Mouse (Mus musculus) gastrocnemius, postnatal 25 days (tissue): ENCODE results near the gene H2-Aa. TPM values are rescaled to one million over a fixed set of nuclear protein-coding genes. Genes with fewer than 3 reads are reported as not detected.
A peak's percentile ranks its signal among the peaks of the same experiment; 100 is the strongest.
"Not testable (repeated sequence)": the region's sequence is repeated elsewhere in the genome, so short reads cannot be mapped to it uniquely, and the experiment has no call there.

Experiments
- DNase-seq: peaks from one replicate; pipeline ENCODE4 v3.0.0; 2022
- long read RNA-seq, 2 experiments: library from polyadenylated mRNA; stranded (forward); transcript quantifications; one replicate each; pipeline ENCODE4 v2.0.0; 2021
- total RNA-seq, 2 experiments: library from RNA; stranded (reverse); gene quantifications; 1 replicate in 1 of 2; 2 replicates in 1 of 2; pipeline ENCODE4 v1.2.3; 2021

Gene H2-Aa
- 1 to 10 TPM; 4.4 to 4.5 TPM for total RNA-seq
- long read RNA-seq, experiment 1, partial matches to known transcripts = 1 of 3 reads
- long read RNA-seq, experiment 1, other reads (novel, unspliced or antisense) = 0 of 3 reads
- long read RNA-seq, experiment 2, transcript H2-Aa-201 (5 exons, 1,128 nt) = major isoform, 5 of 6 reads
- long read RNA-seq, experiment 2, partial matches to known transcripts = 1 of 6 reads
- long read RNA-seq, experiment 2, other reads (novel, unspliced or antisense) = 0 of 6 reads

DNA sequence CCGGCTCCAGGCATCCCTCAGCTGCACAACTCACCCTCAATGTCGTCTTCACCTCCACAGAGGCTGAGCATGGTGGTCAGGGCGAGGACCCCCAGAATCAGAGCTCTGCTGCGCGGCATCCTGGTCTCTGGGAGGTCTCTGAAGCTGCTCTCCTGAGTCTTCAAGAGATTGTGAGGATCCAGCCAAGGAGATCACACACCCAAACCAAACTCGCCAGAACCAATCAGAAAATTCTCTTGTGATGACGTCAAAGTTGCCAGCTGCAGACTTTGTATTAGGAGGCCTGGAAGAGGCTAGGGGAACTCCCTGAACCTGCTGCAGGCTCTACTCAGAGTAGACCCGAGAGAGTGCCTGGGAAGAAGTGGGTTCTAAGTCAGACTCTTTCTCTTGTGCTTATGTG lies at the start of gene H2-Aa:
H2-Aa (minus strand) TSS at position 176 of the 400 bp plus-strand sequence.
- DNase-seq = peak; percentile 74

GRCm38 (mm10) chr17:34331200-34331599 lies 43.6 kb upstream of the H2-Aa start:
- no peak for DNase-seq

DNA sequence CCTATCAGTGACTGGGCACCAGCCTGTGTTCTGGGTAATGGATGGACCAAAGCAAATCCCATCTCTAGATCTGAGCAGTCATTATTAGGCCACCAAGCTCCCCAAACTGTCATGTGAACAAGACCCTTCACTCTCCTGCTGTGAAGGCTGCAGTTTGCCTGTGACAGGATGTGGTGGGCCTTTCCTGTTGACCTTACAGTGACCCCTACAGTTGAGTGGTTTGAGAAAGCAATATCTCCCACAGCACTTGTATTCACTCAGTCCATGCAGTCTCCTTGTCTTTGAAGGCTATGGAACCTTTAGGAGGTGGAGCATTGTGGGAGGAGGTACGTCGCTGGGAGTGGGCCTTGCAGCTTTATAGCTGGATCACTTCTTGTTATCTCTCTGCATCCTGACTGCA lies 42.2 kb upstream of the H2-Aa start:
- DNase-seq = no peak

DNA sequence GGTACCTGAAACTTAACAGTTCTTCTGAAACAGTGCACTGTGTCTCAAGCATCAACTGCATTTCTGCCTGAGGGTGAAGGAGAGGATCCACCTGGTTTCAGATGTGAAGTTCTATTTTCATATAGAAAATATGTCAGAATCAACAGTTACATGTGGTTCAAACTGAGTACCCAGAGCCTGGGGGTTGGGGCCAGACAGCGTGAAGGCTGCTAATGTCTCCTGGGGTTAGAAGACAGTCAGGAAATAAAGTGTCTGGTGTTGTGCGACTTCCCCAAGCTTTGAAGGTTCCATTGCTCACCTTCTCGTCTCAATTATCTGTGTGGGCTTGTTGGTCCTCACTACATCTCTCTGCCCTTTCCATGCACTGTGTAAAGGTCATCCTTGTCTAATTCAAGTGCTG lies 38.8 kb upstream of the H2-Aa start:
- no peak for DNase-seq

- no peak for DNase-seq
Measured at GRCm38 (mm10) chr17:34325436-34325835, 37.8 kb upstream of the H2-Aa start, which contains the start of gene H2-Eb2. Gene H2-Eb2 (plus strand): TSS chr17:34325665.

DNA sequence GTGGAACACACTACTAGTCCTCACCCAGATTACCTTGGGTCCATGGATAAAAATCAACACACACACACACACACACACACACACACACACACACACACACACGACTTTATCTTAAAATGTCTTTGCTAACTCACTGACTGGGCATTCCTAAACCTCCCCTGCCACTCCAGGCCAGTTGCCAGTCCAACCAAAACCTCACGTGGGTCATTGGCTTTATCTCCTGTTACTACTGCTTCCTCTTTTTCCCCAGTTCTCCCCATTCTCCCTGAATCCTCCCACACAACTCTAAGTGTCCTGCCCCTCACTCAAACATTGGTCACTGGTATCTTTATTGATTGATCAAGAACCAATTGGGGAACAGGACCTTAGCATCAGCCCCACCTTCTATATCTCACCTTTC lies 29.7 kb upstream of the H2-Aa start:
- no peak for DNase-seq

GRCm38 (mm10) chr17:34316697-34317096 lies 29.1 kb upstream of the H2-Aa start:
- DNase-seq = no peak

DNA sequence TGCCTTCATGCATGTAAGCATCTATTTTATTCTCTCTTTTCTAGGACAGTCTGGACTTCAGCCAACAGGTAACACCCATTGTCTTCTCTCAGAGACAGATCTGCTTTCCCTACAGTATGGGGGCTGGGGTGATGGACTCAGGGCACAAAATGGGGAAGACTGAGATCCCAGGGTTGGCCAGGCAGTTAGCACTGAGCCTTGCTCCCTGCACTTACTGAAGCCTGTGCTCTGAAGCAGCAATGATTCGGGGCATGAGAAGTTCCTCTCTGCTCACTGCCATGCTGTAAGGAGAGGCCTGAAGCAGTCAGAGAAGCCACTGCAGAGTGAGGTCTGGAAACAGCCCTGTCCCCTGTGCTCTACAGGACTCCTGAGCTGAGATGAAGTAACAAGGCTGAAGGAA lies 27.9 kb upstream of the H2-Aa start:
- no peak for DNase-seq

DNA sequence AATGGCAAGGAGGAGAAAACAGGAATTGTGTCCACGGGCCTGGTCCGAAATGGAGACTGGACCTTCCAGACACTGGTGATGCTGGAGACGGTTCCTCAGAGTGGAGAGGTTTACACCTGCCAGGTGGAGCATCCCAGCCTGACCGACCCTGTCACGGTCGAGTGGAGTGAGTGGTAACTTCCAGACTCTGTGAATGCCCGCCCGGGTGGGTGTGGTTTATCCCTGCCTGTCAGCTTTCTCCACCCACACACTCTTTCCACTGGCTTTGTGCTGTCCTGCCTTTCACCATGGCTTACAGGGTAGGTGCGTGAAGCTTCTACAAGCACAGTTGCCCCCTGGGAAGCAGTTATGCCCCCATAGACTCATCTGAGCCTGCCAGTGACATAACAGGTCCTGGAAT lies 26.7 kb upstream of the H2-Aa start:
- no peak for DNase-seq

- peak; percentile 49 for DNase-seq
Measured at GRCm38 (mm10) chr17:34313393-34313792, 25.8 kb upstream of the H2-Aa start.

- DNase-seq = no peak
Measured at GRCm38 (mm10) chr17:34312185-34312584, 24.6 kb upstream of the H2-Aa start.

DNA sequence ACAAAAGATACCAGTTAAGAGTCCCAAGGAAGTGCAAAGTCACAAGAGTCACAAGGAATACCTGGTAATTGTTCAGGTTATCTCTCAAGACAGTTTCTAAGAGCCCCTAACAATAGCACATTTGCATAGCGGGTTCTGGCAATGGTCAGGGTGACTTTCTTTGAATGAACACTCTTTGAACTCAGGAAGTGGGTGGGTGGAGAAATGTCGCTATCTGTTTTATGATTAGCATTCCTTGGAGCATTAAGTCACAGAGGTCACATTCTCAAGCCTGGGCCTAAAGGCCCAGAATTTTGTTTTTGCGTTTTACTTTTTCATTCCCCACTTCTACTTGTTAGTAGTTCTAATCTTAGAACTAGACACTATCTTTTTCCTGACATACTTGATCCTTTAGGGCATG lies 22.9 kb upstream of the H2-Aa start:
- DNase-seq = not testable (repeated sequence)

- peak; percentile 67 for DNase-seq
Measured at GRCm38 (mm10) chr17:34309683-34310385, 22.2 kb upstream of the H2-Aa start.

DNA sequence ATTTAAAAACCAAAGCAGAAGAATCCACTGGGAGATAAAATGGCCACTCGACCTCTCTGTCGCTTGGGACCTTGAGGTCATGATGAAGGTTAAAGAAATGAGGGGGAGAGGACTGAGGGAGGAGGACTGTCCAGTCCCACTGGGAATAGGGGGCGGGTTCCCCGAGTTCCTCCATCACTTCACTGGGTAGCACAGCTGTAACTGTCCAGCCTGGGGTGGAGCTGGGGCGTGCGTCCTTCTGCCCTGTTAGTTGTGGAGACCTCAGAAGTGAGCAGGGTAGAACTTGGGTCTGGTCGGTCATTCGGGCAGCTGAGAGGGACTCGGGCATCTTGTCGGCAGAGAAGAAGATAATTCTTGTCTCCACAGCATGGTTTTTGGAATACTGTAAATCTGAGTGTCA lies 21.6 kb upstream of the H2-Aa start:
- DNase-seq = no peak

GRCm38 (mm10) chr17:34308161-34308560 lies 20.5 kb upstream of the H2-Aa start:
- DNase-seq = no peak

GRCm38 (mm10) chr17:34307216-34307615 lies 19.6 kb upstream of the H2-Aa start:
- DNase-seq = no peak

GRCm38 (mm10) chr17:34306407-34306806 lies 18.8 kb upstream of the H2-Aa start:
- no peak for DNase-seq

- peak; percentile 71 for DNase-seq
Measured at GRCm38 (mm10) chr17:34305380-34306030, 17.9 kb upstream of the H2-Aa start, which contains the start of gene H2-Eb1. Gene H2-Eb1 (plus strand): TSS chr17:34305867.

DNA sequence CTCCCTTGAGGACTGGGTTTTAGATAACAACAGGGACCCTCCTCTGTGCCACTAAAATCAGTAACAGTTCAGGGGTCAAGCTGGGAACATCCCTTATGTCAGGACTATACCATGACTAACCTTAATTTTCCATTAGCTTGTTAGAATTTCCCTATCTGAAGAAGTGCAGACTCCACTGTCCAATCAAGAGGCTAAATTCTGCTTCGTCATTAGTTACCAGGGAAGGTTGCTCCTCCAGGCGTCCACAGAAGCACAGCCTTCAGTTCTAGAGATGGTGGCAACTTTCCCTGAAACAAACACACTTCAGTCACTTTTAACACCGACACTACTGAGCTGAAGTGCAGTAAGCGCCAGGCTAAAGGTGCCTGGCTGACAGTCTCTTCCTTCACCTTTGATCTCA lies 17.1 kb upstream of the H2-Aa start:
- DNase-seq = peak; percentile 18

GRCm38 (mm10) chr17:34303789-34304188 lies 16.2 kb upstream of the H2-Aa start:
- DNase-seq = no peak

DNA sequence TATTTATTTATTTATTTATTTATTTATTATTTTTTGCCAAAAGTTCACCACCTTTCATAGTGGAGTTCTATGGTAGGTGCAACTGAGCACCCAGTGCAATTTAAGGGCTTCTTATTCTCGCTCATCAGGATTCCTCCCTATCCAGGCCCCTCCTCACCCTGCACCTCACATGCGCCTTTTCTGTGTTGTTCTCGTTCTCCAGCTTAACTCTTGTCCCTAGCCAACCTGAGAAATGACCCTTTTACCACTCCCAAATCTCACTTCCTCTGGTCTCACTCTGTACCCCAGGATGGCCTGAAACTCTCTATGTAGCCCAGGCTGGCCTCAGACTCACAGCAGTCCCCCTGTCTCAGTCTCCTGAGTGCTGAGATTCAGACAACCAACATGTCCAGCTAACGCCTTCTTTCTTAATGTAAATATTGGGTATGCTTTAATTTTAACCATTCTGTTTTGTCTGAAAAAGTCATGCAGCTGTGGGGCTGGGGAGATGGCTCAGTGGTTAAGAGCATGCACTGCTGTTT lies 14.1 kb upstream of the H2-Aa start:
- DNase-seq = no peak

DNA sequence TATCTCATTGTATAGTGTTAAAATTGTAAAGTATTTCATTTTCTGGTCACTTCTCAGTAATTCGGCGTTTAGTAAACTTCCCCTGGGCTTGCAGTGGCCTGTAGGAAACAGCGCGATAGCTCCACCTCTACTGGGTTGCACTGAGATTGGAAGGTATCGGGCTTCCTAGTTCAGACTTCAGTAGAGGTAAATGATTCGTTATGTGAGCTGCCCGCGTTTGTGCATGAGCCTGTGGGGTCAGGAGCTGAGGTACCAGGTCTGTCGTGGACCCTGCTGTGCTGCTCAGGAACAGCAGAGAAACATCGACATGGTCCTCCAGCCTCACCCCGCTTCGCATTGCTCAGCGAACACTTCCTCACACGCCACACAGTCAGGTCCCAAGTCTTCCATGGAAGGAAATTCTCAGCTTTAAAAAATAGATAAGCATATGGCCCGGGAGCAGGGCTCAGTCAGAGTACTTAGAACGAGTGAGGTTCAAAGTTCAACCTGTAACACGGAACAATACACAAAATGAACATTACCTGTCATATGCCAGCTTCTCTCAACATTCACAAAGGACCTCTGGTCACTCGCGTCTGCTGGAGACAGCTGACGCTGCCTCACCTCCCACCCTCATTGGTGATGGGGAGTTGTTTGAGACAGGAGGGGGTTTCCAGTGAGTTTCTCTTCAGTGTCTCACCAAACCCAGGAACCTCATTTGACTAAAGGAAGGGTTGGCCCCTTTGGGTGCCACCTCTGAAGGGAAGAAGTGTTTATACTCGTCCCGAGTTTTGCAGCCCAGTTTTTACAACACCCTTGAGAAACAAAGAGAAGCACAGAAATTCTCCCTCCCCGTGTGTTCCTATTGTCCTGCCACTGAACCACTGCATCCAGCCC lies 13.3 kb upstream of the H2-Aa start:
- DNase-seq = no peak
